Mouse (Mus musculus) kidney, adult 2 months (tissue): ENCODE results near the gene Gper1.

Source experiments
- CTCF ChIP-seq: fragments of 200-500 bp; conservative IDR thresholded peaks from 2 replicates; pipeline ENCODE4 v1.5.1; 2011; ENCODE audit warnings: low read depth, mild to moderate bottlenecking, control low read depth, low read length, moderate library complexity, mixed read lengths; ENCODE audit not compliant: insufficient read depth, insufficient read length
- POLR2A ChIP-seq: fragments of 200-500 bp; IDR thresholded peaks from one replicate; pipeline ENCODE4 v1.6.1; 2011; ENCODE audit warnings: low read depth, low read length, control low read depth

DNA sequence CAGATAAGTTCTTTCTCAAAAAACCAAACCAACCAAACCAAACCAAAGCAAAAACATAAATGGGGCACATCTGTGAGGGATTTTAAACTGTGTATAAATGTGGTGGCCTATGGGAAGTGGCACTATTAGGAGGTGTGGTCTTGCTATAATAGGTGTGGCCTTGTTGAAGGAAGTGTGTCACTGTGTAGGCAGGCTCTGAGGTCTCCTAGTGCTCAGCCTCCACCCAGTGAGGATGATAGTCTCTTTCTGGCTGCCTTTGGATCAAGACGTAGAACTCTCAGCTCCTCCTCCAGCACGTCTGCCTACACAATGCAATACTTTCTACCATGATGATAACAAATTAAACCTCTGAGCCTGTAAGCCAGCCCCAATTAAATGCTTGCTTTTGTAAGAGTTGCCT is 43.4 kb downstream of the Gper1 start:
- TF ChIP-seq CTCF, result no peak
- TF ChIP-seq POLR2A, result no peak
